Mouse (Mus musculus) forebrain, embryonic 11.5 days (tissue): ENCODE measurements at regions not wholly inside any gene's neighbourhood (a gene's known extent, or its start where the extent isn't known, plus 50 kb on each side); places are given as distances from the start of the nearest gene placed in this dataset.

Source experiments
- ATAC-seq: fragments of 200-750 bp; cut with Nextera tagmentation; replicated peaks from 2 replicates; pipeline ENCODE4 v1.8.0; 2017; ENCODE audit warnings: moderate TSS enrichment; ENCODE audit not compliant: low FRiP score
- DNase-seq: peaks from one replicate; pipeline ENCODE4 v3.0.0-alpha.2; 2017; ENCODE audit warnings: low spot score
- H3K27ac ChIP-seq: fragments of 300-500 bp; sonication (generic); 2 replicates; pipeline ENCODE4 v1.5.1; 2014; ENCODE audit warnings: low read depth, low read length
- H3K27me3 ChIP-seq: fragments of 300-500 bp; sonication (generic); 2 replicates; pipeline ENCODE4 v1.6.1; 2014; ENCODE audit warnings: mild to moderate bottlenecking, low read length, mixed read lengths; ENCODE audit not compliant: control insufficient read depth, insufficient read depth
- H3K36me3 ChIP-seq: fragments of 300-500 bp; sonication (generic); 2 replicates; pipeline ENCODE4 v1.6.1; 2014; ENCODE audit warnings: mild to moderate bottlenecking, low read length, moderate library complexity, mixed read lengths; ENCODE audit not compliant: control insufficient read depth, insufficient read depth
- H3K4me1 ChIP-seq: fragments of 300-500 bp; sonication (generic); replicated peaks from 2 replicates; pipeline ENCODE4 v1.6.1; 2014; ENCODE audit warnings: low read length, mixed read lengths; ENCODE audit not compliant: control insufficient read depth, insufficient read depth
- H3K4me2 ChIP-seq: fragments of 300-500 bp; sonication (generic); 2 replicates; pipeline ENCODE4 v1.6.1; 2014; ENCODE audit warnings: low read depth, mild to moderate bottlenecking, low read length, moderate library complexity, mixed read lengths; ENCODE audit not compliant: severe bottlenecking
- H3K4me3 ChIP-seq: fragments of 300-500 bp; sonication (generic); 2 replicates; pipeline ENCODE4 v1.5.1; 2014; ENCODE audit warnings: low read depth, low read length
- H3K9ac ChIP-seq: fragments of 300-500 bp; sonication (generic); 2 replicates; pipeline ENCODE4 v1.6.1; 2014; ENCODE audit warnings: low read length
- H3K9me3 ChIP-seq: fragments of 300-500 bp; sonication (generic); 2 replicates; pipeline ENCODE4 v1.6.1; 2016; ENCODE audit warnings: low read length, mixed read lengths; ENCODE audit not compliant: control insufficient read depth
- WGBS: fragments of 180-500 bp; shearing (Covaris S2); extraction: QIAGEN DNeasy Blood & Tissue Kit; methylation state at CpG from one replicate; pipeline ENCODE4 v1.1.7; 2014; 5-methylcytosine and 5-hydroxymethylcytosine counted together

DNA sequence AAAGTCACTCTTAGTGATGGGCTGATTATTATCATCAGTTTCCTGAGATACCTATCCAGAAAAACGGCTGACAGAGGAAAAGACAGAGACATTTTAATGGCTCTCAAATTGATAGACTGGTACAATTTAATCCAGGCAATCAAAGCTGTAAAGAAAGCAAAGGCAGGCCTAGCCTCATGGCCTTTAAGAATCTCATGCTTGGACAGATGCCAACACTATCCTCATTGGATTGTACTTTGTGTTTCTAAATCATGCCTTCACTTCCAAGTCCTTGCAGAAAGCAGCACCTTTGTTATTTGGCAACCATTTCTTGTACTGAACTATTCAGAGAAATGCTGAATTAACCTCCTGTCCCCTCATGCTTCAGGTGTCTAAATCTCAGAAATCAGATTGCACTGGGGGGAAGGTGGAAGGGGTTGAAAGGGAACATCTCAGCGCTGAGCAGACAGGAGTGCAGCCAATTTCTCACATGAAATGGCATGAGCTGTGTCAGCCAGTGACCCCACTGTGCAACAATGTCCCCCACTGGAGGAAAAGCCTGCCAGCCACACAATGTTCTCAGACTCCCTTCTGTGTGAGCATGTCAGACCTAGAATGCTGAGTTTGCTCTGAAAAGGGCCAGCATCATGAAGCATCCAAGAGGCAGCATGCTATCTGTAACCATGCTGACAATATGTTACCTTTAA, 787.1 kb downstream of the Plod2 start:
- WGBS = 49% methylated on average over 2 of the region's 2 CpGs

More for the DNA sequence above, 787.1 kb downstream of the Plod2 start:
- no peak overlapping the region for H3K9ac ChIP-seq
- no peak for DNase-seq
- H3K27me3 ChIP-seq = no peaks in the 10 kb centered on the region
- H3K4me2 ChIP-seq = no peak overlapping the region
- no peaks in the 10 kb centered on the region for H3K36me3 ChIP-seq
- no peak overlapping the region for H3K4me3 ChIP-seq
- ATAC-seq = no peak; the same call in 1 of the 2 replicates
- H3K4me1 ChIP-seq = no peaks in the 10 kb centered on the region
- no peak overlapping the region for H3K27ac ChIP-seq
- no peaks in the 10 kb centered on the region for H3K9me3 ChIP-seq
